14 mouse cellular contexts compared by ENCODE assay signal in genomic region chr8:91170152-91170551, GRCm38 (mm10). TPM values are rescaled to one million over a fixed set of nuclear protein-coding genes. Genes with fewer than 3 reads are reported as not detected.
DNase-seq lines count a peak whose midpoint lies in the region; ATAC-seq lines count a peak whose summit lies in the region.
"Had no signal": no experiment of that assay in that cellular context is flagged by ENCODE, and none has a peak within 500 bp of the region (broad histone marks: within the 10 kb centered on the region; RNA-seq: fewer than 3 reads in every experiment).

No protein-coding gene starts in this region.

- ATAC-seq in hindbrain, embryonic 15.5 days (ENCODE audit: low FRiP score, low read depth): 0 out of 2 replicates have a peak, but pooled peaks have one; percentile 28
- ATAC-seq in hindbrain, embryonic 11.5 days (ENCODE audit: low FRiP score): no peak
- no peak for ATAC-seq in forebrain, embryonic 15.5 days (replicated peaks)

- H3K36me3 ChIP-seq in hindbrain, embryonic 15.5 days: no peaks in the 10 kb centered on the region
- H3K36me3 ChIP-seq in hindbrain, embryonic 11.5 days (ENCODE audit: control insufficient read depth, insufficient read depth, low read length): no peaks in the 10 kb centered on the region
- no peaks in the 10 kb centered on the region for H3K36me3 ChIP-seq in forebrain, embryonic 15.5 days
- H3K36me3 ChIP-seq in heart, embryonic 10.5 days: no peaks in the 10 kb centered on the region
- H3K36me3 ChIP-seq: heart, embryonic 13.5 days had no signal

- H3K4me1 ChIP-seq in hindbrain, embryonic 15.5 days (replicated peaks): peaks cover 21% of the 10 kb centered on the region
- H3K4me1 ChIP-seq in hindbrain, embryonic 11.5 days (replicated peaks; ENCODE audit: control insufficient read depth, insufficient read depth, low read length): no peaks in the 10 kb centered on the region
- peaks cover 17% of the 10 kb centered on the region for H3K4me1 ChIP-seq in forebrain, embryonic 15.5 days
- 0 out of 2 replicates have a peak, but pooled peaks cover 5% of the 10 kb centered on the region for H3K4me1 ChIP-seq in heart, embryonic 10.5 days
- H3K4me1 ChIP-seq: heart, embryonic 13.5 days had no signal

- no peak overlapping the region; the same call in 1 of the 2 replicates for H3K27ac ChIP-seq in hindbrain, embryonic 15.5 days (replicated peaks)
- no peak overlapping the region for H3K27ac ChIP-seq in hindbrain, embryonic 11.5 days (ENCODE audit: low read depth, low read length)
- H3K27ac ChIP-seq in forebrain, embryonic 15.5 days (replicated peaks): peak overlapping the region; percentile 46
- no peak overlapping the region for H3K27ac ChIP-seq in heart, embryonic 10.5 days
- H3K27ac ChIP-seq: heart, embryonic 13.5 days had no signal

- no peak overlapping the region for H3K9ac ChIP-seq in hindbrain, embryonic 15.5 days
- no peak overlapping the region for H3K9ac ChIP-seq in hindbrain, embryonic 11.5 days (ENCODE audit: low read depth, low read length)
- no peak overlapping the region for H3K9ac ChIP-seq in forebrain, embryonic 15.5 days (replicated peaks)
- H3K9ac ChIP-seq: heart, embryonic 13.5 days had no signal

- no peaks in the 10 kb centered on the region for H3K27me3 ChIP-seq in hindbrain, embryonic 15.5 days
- no peaks in the 10 kb centered on the region for H3K27me3 ChIP-seq in hindbrain, embryonic 11.5 days (ENCODE audit: control insufficient read depth, insufficient read depth, low read length)
- H3K27me3 ChIP-seq in forebrain, embryonic 15.5 days: no peaks in the 10 kb centered on the region
- H3K27me3 ChIP-seq in heart, embryonic 10.5 days (ENCODE audit: insufficient read depth, poor library complexity, severe bottlenecking): no peaks in the 10 kb centered on the region
- H3K27me3 ChIP-seq: heart, embryonic 13.5 days had no signal

- no peak overlapping the region for H3K4me3 ChIP-seq in hindbrain, embryonic 15.5 days
- no peak overlapping the region for H3K4me3 ChIP-seq in hindbrain, embryonic 11.5 days (ENCODE audit: low read depth, low read length)
- H3K4me3 ChIP-seq in forebrain, embryonic 15.5 days: no peak overlapping the region
- no peak overlapping the region for H3K4me3 ChIP-seq in heart, embryonic 10.5 days
- H3K4me3 ChIP-seq: heart, embryonic 13.5 days had no signal

- WGBS in hindbrain, embryonic 15.5 days: 87% methylated on average over 6 of the region's 6 CpGs
- WGBS in hindbrain, embryonic 11.5 days: 82% methylated on average over 6 of the region's 6 CpGs
- 88% methylated on average over 6 of the region's 6 CpGs for WGBS in forebrain, embryonic 15.5 days
- WGBS in heart, embryonic 10.5 days: 80% methylated on average over 6 of the region's 6 CpGs

- DNase-seq in hindbrain, embryonic 11.5 days (ENCODE audit: low spot score): no peak
- DNase-seq in ES-CJ7 (ENCODE audit: low read depth, low spot score): peak; percentile 39
- peak; percentile 31 to 64 for DNase-seq in kidney, postnatal 25 days
- DNase-seq in urinary bladder, postnatal 36 days (ENCODE audit: low spot score in 2 of 2): no peak
- DNase-seq in heart, embryonic 10.5 days (ENCODE audit: low spot score): no peak
- DNase-seq in adrenal gland, adult 18-20 months (ENCODE audit: low spot score in 2 of 2): no peak
- DNase-seq: B cell, adult 2 months; cerebellum, postnatal 25 days; gastrocnemius, postnatal 25 days; liver; lung, postnatal 36 days had no signal

- no peaks in the 10 kb centered on the region for H3K9me3 ChIP-seq in hindbrain, embryonic 15.5 days
- H3K9me3 ChIP-seq in hindbrain, embryonic 11.5 days (ENCODE audit: control insufficient read depth, low read length): no peaks in the 10 kb centered on the region
- 0 out of 2 replicates have a peak, but pooled peaks cover 1% of the 10 kb centered on the region for H3K9me3 ChIP-seq in forebrain, embryonic 15.5 days
- H3K9me3 ChIP-seq in heart, embryonic 10.5 days: no peaks in the 10 kb centered on the region
- H3K9me3 ChIP-seq: heart, embryonic 13.5 days had no signal

- H3K4me2 ChIP-seq in hindbrain, embryonic 15.5 days: no peak overlapping the region
- no peak overlapping the region for H3K4me2 ChIP-seq in hindbrain, embryonic 11.5 days (replicated peaks; ENCODE audit: low read depth, low read length)
- H3K4me2 ChIP-seq in forebrain, embryonic 15.5 days (replicated peaks): no peak overlapping the region
- H3K4me2 ChIP-seq: heart, embryonic 13.5 days had no signal

RNA-seq across cellular contexts. Expression of gene Aktip, which starts 29.6 kb away (rescaled TPM):
- polyA plus RNA-seq in hindbrain, embryonic 15.5 days (2015; fragmentation: Nextera tagmentation; extraction: Ambion mirVana): 124 and 129 TPM in 2 replicates
- polyA plus RNA-seq in hindbrain, embryonic 11.5 days (2014; fragmentation: Nextera tagmentation; extraction: Ambion mirVana): 92.6 and 95.3 TPM in 2 replicates
- polyA plus RNA-seq in forebrain, embryonic 15.5 days (2015; fragmentation: Nextera tagmentation; extraction: Ambion mirVana): 134 and 138 TPM in 2 replicates
- polyA plus RNA-seq in heart, embryonic 10.5 days (2016; fragmentation: Nextera tagmentation; extraction: Ambion mirVana): 49.7 and 52.2 TPM in 2 replicates
- total RNA-seq in adrenal gland, adult 18-20 months (2021): 10 to 100 TPM; 45.3 to 50.1 TPM

Comparison
In these comparisons a context has a peak if more than half of its experiments do, and no peak if none do; other contexts are left out.
1. DNase-seq: peak in ES-CJ7 (single experiment) and kidney, postnatal 25 days (2 of 2); none in hindbrain, embryonic 11.5 days (single experiment), urinary bladder, postnatal 36 days (0 of 2), heart, embryonic 10.5 days (single experiment) and adrenal gland, adult 18-20 months (0 of 2).